Mouse (Mus musculus): ENCODE results near the gene Gm28038.

Gm28038 gene

GRCm38 (mm10) chr2:30280743-30281142 is at the start of gene Gm28038:
Gm28038 (plus strand) TSS chr2:30281043.
- DNase-seq (ENCODE audit: low spot score in 2 of 2) = no peak

- DNase-seq (ENCODE audit: low spot score in 2 of 2) = no peak
These were observed 45.2 kb upstream of the Gm28038 start for GRCm38 (mm10) chr2:30235593-30235992.

- DNase-seq (ENCODE audit: low spot score in 2 of 2) = no peak
These were observed 44.2 kb upstream of the Gm28038 start for GRCm38 (mm10) chr2:30236426-30237198.

DNA sequence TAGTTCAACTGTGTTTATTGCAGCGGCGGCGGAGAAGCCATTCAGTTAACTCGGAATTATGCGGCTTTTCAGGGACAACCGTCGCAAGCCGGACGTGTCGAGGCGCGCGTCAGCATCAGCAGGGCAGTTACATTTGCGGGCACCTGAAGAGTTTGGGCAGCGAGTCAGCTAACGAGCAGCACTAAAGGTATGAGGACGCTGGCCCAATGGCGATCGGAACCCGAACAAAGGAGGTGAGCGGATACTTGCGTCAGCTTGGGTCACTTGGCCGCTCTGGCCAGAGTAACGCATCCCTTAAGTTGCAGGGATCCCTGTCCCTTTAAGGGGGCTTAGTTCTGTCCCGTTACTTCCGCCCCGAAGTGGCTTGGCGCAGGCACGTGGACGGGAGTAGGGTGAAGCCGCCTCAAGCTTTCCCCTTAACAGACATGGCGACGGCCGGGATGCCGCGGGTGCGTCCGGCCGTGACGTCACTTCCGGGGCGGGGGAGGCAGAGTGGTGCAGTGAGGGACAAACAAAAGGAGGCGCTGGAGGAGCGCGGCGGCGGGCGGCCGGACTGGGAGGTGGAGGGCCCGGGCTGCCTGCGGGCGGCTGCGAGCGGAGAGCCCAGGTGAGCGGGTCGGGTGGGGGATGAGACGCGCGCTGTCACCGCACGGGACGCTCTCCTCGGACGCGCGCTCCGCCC is 43.5 kb upstream of the Gm28038 start, which contains the start of gene Lrrc8a:
Gene Lrrc8a, plus strand, starts transcription at position 517 of the 682 bp plus-strand sequence.
- DNase-seq (ENCODE audit: low spot score in 2 of 2) = peak; percentile 99 to 100

DNA sequence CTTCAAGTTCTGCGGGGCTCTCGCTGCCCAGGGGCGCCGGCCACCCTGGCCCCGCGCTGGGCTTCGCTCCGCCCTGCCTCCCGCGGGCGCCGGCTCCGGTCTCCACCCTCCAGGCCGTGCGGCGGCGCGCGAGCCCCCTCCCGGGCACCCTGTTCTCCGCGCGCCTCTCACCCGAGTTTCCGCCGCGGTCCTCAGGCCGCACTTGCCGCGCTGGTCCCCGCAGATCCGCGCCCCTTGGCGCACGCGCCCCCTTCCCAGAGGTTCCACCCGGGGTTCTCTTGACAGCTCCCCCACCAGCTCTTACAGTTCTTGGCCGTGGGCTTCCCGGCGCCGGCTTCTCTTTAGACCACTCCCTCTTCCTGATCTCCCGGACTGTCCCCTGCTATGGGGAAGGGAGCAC is 43.0 kb upstream of the Gm28038 start:
- DNase-seq (ENCODE audit: low spot score in 2 of 2) = peak; percentile 70 to 75

DNA sequence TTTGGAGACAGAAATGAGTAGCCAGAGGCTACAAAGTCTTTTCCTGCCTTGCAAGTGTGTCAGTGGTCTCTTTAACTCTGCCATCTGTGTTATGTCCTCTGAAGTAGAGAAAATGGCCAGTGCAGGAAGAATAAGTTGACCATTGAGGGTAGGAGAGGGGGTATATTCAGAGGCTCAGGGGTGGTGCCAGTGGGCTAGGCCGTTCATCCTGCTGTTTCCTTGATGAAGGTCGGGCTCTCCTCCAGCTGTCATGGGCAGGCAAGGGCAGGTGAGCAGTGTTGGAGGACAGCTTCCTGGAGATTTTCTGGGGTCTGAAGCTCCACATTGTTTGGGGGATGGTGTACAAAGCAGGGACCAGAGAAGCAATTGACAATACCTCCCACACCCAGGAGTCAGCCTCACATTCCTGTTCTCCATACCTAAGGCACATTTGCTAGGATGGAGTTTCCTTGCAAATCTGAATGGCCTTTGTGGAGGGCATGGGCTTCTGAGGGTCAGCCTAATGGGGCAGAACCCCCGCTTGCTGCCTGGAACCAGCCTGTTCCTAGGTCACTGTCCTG is 41.9 kb upstream of the Gm28038 start:
- no peak for DNase-seq (ENCODE audit: low spot score in 2 of 2)

GRCm38 (mm10) chr2:30239777-30240176 is 41.1 kb upstream of the Gm28038 start:
- DNase-seq (ENCODE audit: low spot score in 2 of 2) = no peak

GRCm38 (mm10) chr2:30240267-30240666 is 40.6 kb upstream of the Gm28038 start, which contains the start of gene Gm28035:
Gm28035 (plus strand) TSS chr2:30240567.
- DNase-seq (ENCODE audit: low spot score in 2 of 2) = no peak

- no peak for DNase-seq (ENCODE audit: low spot score in 2 of 2)
These were observed 38.3 kb upstream of the Gm28038 start for GRCm38 (mm10) chr2:30242509-30242908.

DNA sequence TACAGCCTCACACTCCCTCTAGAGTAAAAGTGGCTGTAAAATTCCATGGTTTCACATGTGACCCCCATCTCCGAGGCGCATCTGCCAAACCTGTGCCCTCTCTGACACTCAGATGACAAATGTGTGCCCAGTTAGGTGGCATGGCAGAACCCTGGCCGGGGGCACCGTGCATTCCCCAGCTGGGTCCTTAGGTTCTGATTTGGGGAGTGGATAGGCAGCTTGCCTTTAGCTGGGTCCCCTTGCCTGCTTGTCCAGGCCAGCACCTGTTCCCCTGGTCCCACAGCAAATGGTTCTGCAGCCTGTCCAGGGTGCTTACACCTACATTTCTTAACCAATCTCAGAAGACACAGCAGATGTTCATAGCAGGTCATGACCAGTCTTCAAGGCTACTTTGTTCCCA is 37.5 kb upstream of the Gm28038 start:
- no peak for DNase-seq (ENCODE audit: low spot score in 2 of 2)

DNA sequence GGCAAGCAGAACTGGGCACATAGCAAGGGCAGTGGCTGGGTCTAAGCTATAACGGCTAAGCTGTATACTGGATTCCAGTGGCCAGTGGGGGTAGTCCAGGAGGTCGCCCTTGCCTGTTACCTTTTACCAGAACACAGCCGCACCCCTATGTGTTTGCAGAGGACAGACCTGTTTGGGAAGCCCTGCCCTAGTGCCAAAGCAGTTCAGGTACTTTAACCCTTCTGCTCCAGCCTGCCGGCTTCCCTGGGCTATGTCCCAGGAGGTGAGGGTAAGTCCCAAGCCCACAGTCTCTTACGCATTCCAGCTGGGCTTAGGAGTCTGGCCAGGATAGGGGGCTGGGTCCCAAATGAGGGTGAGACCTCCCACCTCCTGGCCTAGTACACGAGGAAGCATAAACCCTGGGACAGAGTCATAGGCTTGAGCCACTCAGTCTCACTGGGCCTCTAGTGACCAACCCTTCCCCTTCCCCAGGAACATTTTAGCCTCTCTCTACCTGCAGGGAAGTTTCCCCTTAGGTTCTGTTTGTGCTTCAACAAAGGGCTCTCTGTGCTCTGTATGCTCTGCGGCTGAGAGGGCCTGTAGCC is 36.2 kb upstream of the Gm28038 start:
- DNase-seq (ENCODE audit: low spot score in 2 of 2) = no peak

DNA sequence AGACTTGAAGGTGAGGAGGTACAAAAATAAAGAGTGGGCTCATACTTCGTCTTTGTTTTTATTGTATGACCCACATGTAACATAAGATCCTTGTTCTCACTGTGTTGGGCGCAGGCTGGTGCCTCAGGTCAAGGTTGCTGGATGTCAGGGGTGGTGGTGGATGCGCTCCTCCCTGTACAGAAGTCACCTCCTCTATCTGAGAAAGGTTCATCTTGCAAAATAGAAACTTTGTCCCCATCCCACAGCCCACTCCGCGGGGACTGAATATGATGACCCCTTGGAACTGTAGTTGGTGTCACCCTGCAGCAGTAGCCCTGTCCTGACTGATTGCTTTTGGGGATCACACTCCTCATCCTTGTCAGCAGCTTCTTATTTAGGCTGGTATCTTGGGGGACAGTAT is 33.8 kb upstream of the Gm28038 start:
- DNase-seq (ENCODE audit: low spot score in 2 of 2) = no peak

DNA sequence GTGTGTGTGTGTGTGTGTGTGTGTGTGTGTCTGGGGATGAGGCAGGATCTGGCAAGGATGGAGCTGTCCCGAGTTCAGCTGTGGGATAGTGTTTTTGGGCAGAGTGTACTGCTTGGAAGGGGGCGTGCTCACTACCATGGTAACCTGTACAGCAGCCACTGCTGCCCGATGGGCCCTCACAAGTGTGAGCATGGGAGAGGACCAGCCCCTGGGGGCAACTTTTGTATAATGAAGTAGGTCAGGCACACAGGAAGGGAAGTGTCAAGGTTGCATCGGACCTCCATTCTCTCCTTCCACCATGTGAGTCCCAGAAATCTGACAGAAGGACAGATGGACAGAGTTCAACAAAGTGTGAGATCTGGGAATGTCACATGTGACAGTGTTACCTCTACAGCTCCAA is 33.2 kb upstream of the Gm28038 start:
- DNase-seq (ENCODE audit: low spot score in 2 of 2) = no peak

- DNase-seq (ENCODE audit: low spot score in 2 of 2) = no peak
These were observed 31.7 kb upstream of the Gm28038 start for GRCm38 (mm10) chr2:30249182-30249581.

- no peak for DNase-seq (ENCODE audit: low spot score in 2 of 2)
These were observed 30.4 kb upstream of the Gm28038 start for GRCm38 (mm10) chr2:30250166-30251128.

- peak; percentile 79 to 80 for DNase-seq (ENCODE audit: low spot score in 2 of 2)
These were observed 29.3 kb upstream of the Gm28038 start for GRCm38 (mm10) chr2:30251417-30252104.

GRCm38 (mm10) chr2:30252521-30252920 is 28.3 kb upstream of the Gm28038 start:
- DNase-seq (ENCODE audit: low spot score in 2 of 2) = no peak

DNA sequence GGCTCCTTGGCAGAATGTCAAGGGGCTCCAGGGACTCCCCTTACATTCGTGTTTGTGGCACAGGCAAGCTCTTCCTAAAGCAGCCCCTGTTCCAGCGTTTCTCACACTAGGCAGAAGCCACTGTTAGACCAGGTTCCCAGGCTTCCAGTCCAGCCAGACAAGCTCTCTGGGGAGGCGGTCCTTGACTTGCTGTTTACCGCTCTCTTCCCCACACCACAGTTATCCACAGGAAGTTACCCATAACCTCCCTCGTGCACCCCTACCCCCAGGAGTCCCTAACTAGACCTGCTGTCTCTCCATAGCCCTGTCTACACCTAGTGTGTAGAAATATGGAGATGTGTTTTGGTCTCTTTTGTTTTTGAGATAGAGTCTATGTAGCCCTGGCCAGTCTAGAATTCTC is 27.0 kb upstream of the Gm28038 start:
- no peak for DNase-seq (ENCODE audit: low spot score in 2 of 2)

GRCm38 (mm10) chr2:30255631-30256395 is 25.0 kb upstream of the Gm28038 start:
- no peak for DNase-seq (ENCODE audit: low spot score in 2 of 2)
